Mouse (Mus musculus): ENCODE results near the gene Tmtc4.

GRCm38 (mm10) chr14:122901715-122902114 lies 82.1 kb downstream of the Tmtc4 start:
- TF ChIP-seq CTCF (IDR thresholded peaks at IDR 0.05) (no peak), EP300 (IDR thresholded peaks at IDR 0.05) (no peak)

Measured in lung, postnatal 0 days (tissue).